In the genomic region with DNA sequence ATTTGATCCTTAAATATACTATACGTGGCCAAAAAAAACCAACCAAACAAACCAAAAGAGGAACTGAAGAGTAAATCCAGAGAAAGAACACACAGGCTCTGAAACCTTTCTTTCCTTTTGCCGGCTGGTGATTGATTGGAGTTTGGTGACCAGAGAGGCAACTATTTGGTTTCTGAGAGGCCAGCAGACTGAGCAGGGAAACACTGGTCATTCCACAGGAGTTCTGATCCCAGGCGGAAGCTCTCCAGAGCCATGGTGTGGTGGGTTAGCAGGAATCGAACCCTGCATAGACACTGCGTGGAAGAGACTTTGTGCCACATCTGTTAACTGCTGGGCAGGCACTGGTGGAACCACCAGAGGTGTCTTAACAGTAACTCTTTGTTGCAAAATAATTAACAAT, we compare ENCODE assay signal across 34 mouse cellular contexts.
"Had no signal": no experiment of that assay in that cellular context is flagged by ENCODE, and none has a peak within 500 bp of the region (broad histone marks: within the 10 kb centered on the region; RNA-seq: fewer than 3 reads in every experiment).

No protein-coding gene starts in this region.

- H3K4me1 ChIP-seq: heart, embryonic 15.5 days; hindbrain, embryonic 12.5 days; hindbrain, embryonic 13.5 days; hindbrain, embryonic 15.5 days; intestine, embryonic 15.5 days; kidney, embryonic 15.5 days had no signal

- DNase-seq: heart, postnatal 10 days; heart, postnatal 14 days; heart, postnatal 36 days; heart, postnatal 4 days; kidney, adult 11 months; kidney, adult 18-20 months; kidney, adult 8-10 months; kidney, adult 9 months; kidney, postnatal 10 days; kidney, postnatal 14 days; kidney, postnatal 25 days; kidney, postnatal 36 days; kidney, postnatal 4 days; layer of hippocampus, adult 9-11 months; layer of hippocampus, postnatal 36 days had no signal

- H3K9me3 ChIP-seq: heart, embryonic 10.5 days; heart, embryonic 12.5 days; heart, embryonic 13.5 days; heart, embryonic 15.5 days; hindbrain, embryonic 10.5 days; hindbrain, embryonic 12.5 days; hindbrain, embryonic 13.5 days; hindbrain, embryonic 15.5 days; intestine, embryonic 15.5 days; kidney, embryonic 15.5 days had no signal

- H3K4me2 ChIP-seq: heart, embryonic 11.5 days; heart, embryonic 12.5 days; heart, embryonic 13.5 days; heart, embryonic 15.5 days; hindbrain, embryonic 12.5 days; hindbrain, embryonic 13.5 days; hindbrain, embryonic 14.5 days; hindbrain, embryonic 15.5 days; intestine, embryonic 15.5 days; kidney, embryonic 15.5 days had no signal

- ATAC-seq: hindbrain, embryonic 16.5 days; hindbrain, postnatal 0 days; inflammation-experienced regulatory T-cells, adult 6 months; intestine, embryonic 15.5 days; intestine, embryonic 16.5 days; intestine, postnatal 0 days had no signal

- H3K27ac ChIP-seq: heart, embryonic 10.5 days; heart, embryonic 13.5 days; heart, embryonic 15.5 days; hindbrain, embryonic 12.5 days; hindbrain, embryonic 13.5 days; hindbrain, embryonic 14.5 days; hindbrain, embryonic 15.5 days; hindbrain, postnatal 0 days; intestine, embryonic 15.5 days; kidney, embryonic 15.5 days; kidney, postnatal 0 days; layer of hippocampus, adult 2 months had no signal

- H3K9ac ChIP-seq: heart, embryonic 12.5 days; heart, embryonic 13.5 days; heart, embryonic 15.5 days; hindbrain, embryonic 12.5 days; hindbrain, embryonic 13.5 days; hindbrain, embryonic 14.5 days; hindbrain, embryonic 15.5 days; intestine, embryonic 15.5 days; kidney, embryonic 15.5 days had no signal

- H3K27me3 ChIP-seq: heart, embryonic 12.5 days; heart, embryonic 13.5 days; heart, embryonic 15.5 days; hindbrain, embryonic 12.5 days; hindbrain, embryonic 13.5 days; hindbrain, embryonic 15.5 days; intestine, embryonic 15.5 days; kidney, embryonic 15.5 days had no signal

- H3K4me3 ChIP-seq: heart, embryonic 10.5 days; heart, embryonic 12.5 days; heart, embryonic 13.5 days; heart, embryonic 15.5 days; hindbrain, embryonic 10.5 days; hindbrain, embryonic 12.5 days; hindbrain, embryonic 13.5 days; hindbrain, embryonic 15.5 days; intestine, embryonic 15.5 days; kidney, embryonic 15.5 days; layer of hippocampus, adult 2 months had no signal
